Mouse (Mus musculus) lung, postnatal 25 days (tissue): ENCODE measurements at regions not wholly inside any gene's neighbourhood (a gene's known extent, or its start where the extent isn't known, plus 50 kb on each side); places are given as distances from the start of the nearest gene placed in this dataset.
A peak's percentile ranks its signal among the peaks of the same experiment; 100 is the strongest.

ENCODE experiments used
- DNase-seq: peaks from one replicate; pipeline ENCODE4 v3.0.0; 2022; ENCODE audit warnings: low spot score

DNA sequence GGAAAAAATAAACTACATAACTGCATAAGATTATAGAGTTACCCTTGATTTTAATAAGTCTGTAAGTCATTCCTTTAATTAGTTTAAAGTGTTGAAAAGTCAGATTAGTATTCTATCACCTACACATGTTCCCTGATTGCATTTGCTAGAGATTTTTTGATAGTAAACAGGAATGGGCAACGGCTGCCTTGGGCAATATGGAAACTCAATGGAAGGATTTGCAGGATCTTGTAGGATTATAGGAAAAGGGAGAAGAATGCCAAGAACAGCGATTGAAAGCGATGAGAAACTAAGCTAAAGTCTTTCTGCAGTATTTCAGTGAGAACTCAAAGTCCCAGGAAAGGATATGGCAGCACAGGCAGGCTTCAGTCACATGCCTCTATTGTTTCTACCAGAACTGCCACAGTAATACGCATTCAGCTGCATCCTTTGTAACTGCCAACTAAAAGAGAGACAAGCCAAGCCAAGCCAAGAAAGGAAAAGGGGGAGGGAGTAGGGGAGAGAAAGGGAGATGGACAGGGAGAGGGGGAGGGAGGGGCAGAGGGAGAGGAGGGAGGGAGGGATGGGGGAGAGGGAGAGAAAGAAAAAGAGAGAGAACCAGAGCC lies 340.3 kb downstream of the Kif16b start:
- DNase-seq, result no peak

DNA sequence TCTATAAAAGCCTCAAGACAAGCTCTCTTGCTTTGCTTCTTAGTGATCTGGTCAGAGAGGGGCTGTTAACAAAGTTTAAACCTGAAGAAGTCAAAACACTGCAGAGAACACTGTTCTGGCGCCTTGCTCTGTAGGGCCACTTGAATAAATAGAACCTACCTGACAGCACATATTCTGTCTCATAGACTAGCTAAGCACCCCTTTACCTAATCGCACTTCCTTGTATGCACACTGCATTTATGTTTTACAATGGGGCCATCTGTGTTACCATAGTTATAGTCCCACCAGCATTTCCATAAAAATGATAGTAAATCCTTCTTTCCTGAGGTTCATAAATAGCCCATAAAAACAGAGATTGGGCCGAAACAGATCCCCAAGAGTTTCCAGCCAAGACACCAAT lies 340.9 kb downstream of the Kif16b start:
- no peak for DNase-seq

DNA sequence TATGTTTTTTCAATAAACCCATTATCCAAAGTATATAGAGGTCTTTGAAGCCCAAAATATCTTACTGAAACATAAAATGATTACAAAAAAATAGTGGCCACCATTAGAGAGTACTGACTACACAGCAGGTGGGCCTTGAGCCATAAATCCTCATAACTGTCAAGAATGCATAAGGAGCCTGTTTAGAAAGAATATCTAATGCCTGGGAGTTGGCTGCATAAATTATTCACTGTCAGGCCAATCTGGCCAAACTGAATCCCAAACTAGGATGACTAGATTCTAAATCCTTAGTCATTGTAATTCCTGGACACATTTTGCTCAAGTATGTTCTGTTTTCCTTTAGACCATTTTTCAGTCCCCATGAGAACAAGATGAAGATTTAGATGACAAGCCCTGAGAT lies 341.4 kb downstream of the Kif16b start:
- no peak for DNase-seq

DNA sequence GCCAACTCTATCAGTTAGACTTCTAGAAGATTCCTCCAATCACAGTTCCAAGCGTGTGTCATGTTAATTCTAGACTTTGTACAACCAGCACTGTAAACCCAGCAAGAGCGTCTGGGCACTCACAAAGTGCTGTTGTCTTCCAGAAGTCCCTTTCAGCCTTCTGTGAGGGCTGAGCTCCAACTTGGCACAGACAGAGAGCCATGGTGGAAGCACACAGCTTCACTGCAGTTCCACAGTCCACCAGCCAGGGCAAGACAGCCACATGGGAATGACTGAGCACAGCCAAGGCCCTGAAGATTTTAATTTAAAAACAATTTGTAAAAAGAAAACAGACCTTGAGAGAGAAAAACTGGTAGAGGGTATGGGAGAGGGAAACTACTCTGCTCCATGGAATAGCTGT lies 346.5 kb downstream of the Kif16b start:
- DNase-seq, result no peak

DNA sequence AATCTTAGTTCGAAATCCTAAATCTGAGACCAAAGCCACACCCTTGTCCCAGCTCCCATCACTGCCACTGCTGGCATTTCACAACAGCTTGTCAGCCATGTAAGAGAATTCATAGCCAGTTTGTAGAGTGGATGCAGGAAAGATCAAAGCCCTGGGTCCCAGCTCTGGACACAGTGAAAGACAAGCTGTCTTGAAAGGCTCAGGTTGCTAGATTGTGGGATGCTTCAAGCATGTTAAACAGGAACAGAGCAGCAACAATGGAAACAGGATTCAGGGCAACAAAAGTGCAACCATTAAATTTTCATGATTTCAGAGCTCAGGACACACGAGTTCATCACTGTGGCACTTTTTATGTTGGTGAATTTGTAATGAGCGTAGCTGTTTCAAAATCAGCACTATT lies 349.6 kb downstream of the Kif16b start:
- no peak for DNase-seq

DNA sequence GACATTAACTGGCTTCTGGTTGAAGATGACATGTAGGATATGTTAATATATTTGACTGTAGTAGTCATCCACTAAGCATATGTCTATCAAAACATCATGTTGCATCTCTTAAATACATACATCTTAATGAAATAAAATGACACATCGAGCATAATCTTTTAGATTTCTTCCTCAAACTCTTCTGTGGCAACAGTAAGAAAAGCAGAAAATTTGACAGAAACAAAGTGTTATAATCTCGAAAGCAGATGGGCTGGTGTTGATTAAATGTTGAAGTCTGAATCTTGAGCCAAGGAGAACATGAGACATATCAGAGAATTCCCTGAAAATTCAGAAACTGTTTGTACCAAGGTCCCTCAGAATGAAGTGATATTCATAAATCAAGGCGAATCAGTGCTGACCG lies 352.6 kb downstream of the Kif16b start:
- DNase-seq, result no peak

DNA sequence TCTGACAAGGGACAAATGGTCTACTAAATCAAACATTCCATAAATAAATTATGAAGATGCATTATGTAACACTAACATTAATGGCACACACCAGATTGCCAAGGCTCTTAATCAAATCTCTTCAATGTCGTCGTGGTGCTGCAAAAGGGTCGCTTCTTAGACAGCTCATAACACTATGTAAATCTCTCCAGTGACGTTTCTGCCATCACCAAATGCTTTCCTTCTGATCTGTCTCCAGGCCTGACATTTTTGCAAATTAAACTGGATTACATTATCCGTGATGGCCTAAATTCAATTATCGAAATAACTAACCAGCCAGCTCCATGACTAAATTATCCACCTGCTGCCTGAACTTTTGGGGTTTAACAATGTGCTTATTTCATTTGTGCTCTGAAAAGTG lies 356.4 kb downstream of the Kif16b start:
- DNase-seq, result peak; percentile 19

DNA sequence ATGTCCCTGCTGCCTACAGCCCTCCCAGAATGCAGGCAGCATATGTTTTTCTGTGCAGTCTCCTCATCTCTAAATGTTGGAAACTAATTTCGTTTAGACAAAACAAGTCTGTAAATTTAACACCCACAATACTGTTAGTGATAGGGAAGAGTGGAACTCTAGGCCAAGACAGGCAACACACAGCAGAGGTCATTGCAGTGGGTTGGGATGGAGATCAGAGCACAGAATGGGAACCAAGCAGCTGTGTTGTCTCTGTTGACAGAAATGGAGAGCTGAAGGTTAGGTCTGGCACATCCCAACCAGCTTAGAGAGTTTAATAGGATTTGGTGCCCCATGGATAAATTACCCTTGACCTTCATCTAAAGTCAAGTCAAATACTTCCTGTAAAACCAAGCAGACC lies 361.4 kb downstream of the Kif16b start:
- DNase-seq, result no peak

DNA sequence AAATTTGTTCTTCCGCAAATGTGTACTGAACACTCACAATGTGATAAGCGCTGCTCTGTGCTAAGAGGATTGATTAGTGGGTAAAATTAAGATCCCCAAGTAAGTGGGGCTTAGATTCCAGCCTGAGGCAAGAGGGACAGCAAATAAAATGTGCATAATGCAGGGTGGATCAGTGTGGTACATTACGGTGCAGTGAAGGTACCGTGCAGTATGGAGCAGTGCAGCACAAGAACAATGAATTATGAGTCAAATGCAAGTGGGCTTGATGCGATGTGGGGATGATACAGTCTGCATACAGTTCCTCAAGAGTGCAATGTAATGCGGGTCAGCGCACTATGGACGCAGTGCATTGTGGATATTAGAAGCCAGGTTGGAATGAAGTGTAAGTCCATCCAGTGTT lies 367.8 kb downstream of the Kif16b start:
- DNase-seq, result no peak

DNA sequence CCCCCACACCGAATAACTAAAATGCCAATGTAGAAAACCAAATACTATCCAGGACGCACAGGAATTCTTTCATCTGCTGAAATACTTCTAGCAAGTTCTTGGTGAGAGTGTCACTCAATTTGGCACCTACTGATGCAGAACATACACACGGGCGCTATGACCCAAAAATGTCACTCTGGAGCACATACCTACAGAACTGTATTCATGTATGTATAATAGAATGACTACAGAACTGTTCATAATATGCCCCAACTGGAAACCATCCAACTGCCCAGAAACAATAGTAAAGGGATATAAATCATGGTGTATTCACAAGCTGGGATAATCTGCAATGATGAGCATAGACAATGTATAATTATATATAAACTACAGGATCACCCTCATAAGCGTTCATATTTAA lies 378.9 kb downstream of the Kif16b start:
- no peak for DNase-seq

DNA sequence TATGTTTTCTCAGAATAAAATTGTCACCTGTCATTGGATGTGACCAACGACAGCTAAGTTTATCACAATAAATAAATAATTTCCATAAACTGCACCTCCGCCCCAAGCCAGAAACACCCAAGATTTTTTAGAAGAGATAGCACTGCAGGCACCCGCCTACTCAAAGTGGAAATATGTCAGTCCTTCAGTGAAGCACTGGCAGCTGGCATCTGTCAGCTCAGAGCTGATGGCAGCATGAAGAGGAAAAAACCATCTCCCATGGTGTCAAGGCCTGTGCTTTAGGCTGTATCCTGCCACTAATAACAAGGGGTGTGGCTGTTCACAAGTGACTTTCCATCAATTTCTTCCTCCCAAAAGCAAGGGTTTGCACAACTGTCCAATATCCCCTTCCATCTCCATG lies 383.6 kb downstream of the Kif16b start:
- no peak for DNase-seq

DNA sequence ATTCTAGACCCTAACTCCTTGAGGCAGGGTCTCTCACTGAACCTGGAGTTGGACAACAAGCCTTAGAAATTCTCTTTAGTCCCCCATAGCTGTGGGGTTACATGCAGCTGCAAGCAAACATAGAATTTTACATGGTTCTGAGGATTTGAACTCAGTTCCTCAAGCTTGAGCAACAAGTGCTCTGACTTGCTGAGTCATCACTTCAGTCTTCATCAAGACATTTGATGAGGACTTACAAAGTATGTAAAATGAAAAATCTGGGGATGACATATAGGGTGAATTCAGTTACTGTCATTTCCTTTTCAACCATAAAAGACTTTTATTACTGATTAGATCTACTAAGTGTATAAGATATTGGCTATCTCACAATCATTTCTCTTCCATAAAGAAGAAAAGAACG lies 396.1 kb downstream of the Kif16b start:
- no peak for DNase-seq
